Mouse (Mus musculus): Measurements from ENCODE around the gene Icam1. TPM values are rescaled to one million over a fixed set of nuclear protein-coding genes. Genes with fewer than 3 reads are reported as not detected.
A peak's percentile ranks its signal among the peaks of the same experiment; 100 is the strongest.

Icam1 gene
- polyA plus RNA-seq, 1 experiment from 2014 or later, result 18.6 TPM

GRCm38 (mm10) chr9:21032491-21032890 is 16.7 kb downstream of the Icam1 start:
- DNase-seq (ENCODE audit: low spot score), result no peak
- Histone ChIP-seq H3K4me1 (ENCODE audit: control insufficient read depth, insufficient read depth, low read length) (peaks cover 42% of the 10 kb centered on the region), H3K27ac (replicated peaks; ENCODE audit: low read depth, low read length) (no peak overlapping the region), H3K9me3 (ENCODE audit: control insufficient read depth, low read length) (no peaks in the 10 kb centered on the region), H3K4me3 (ENCODE audit: low read depth, low read length) (peak overlapping the region; percentile 52), H3K9ac (ENCODE audit: low read depth, low read length) (0 out of 2 replicates have a peak overlapping the region, but pooled peaks have one; percentile 45), H3K4me2 (ENCODE audit: low read depth, low read length) (peak overlapping the region; percentile 73), H3K36me3 (ENCODE audit: control insufficient read depth, insufficient read depth, low read length) (no peaks in the 10 kb centered on the region), H3K27me3 (replicated peaks; ENCODE audit: control insufficient read depth, insufficient read depth, low read length) (peaks cover 85% of the 10 kb centered on the region)
- ATAC-seq (ENCODE audit: low read depth), result no peak
- WGBS, result 1% methylated on average over 7 of the region's 7 CpGs

- Histone ChIP-seq H3K27ac (replicated peaks; ENCODE audit: low read depth, low read length) (no peak overlapping the region), H3K9ac (ENCODE audit: low read depth, low read length) (peak overlapping the region; percentile 53), H3K9me3 (ENCODE audit: control insufficient read depth, low read length) (no peaks in the 10 kb centered on the region), H3K4me2 (ENCODE audit: low read depth, low read length) (peak overlapping the region; percentile 73), H3K27me3 (replicated peaks; ENCODE audit: control insufficient read depth, insufficient read depth, low read length) (peaks cover 87% of the 10 kb centered on the region), H3K36me3 (ENCODE audit: control insufficient read depth, insufficient read depth, low read length) (no peaks in the 10 kb centered on the region), H3K4me3 (ENCODE audit: low read depth, low read length) (peak overlapping the region; percentile 52), H3K4me1 (ENCODE audit: control insufficient read depth, insufficient read depth, low read length) (peaks cover 47% of the 10 kb centered on the region)
- WGBS, result 2% methylated on average over 26 of the region's 34 CpGs
- peak; percentile 93 for DNase-seq (ENCODE audit: low spot score)
- ATAC-seq (ENCODE audit: low read depth), result peak; percentile 78
Measured at GRCm38 (mm10) chr9:21033136-21033535, 17.4 kb downstream of the Icam1 start.

- no peak overlapping the region for H3K4me3 ChIP-seq (ENCODE audit: low read depth, low read length)
- H3K36me3 ChIP-seq (ENCODE audit: control insufficient read depth, insufficient read depth, low read length), result no peaks in the 10 kb centered on the region
- H3K4me2 ChIP-seq (ENCODE audit: low read depth, low read length), result no peak overlapping the region
- no peak overlapping the region for H3K9ac ChIP-seq (ENCODE audit: low read depth, low read length)
- peaks cover 5% of the 10 kb centered on the region; the same call in 1 of the 2 replicates for H3K9me3 ChIP-seq (ENCODE audit: control insufficient read depth, low read length)
- H3K27ac ChIP-seq (replicated peaks; ENCODE audit: low read depth, low read length), result no peak overlapping the region
- H3K4me1 ChIP-seq (ENCODE audit: control insufficient read depth, insufficient read depth, low read length), result peaks cover 42% of the 10 kb centered on the region
- peaks cover 87% of the 10 kb centered on the region for H3K27me3 ChIP-seq (replicated peaks; ENCODE audit: control insufficient read depth, insufficient read depth, low read length)
- DNase-seq (ENCODE audit: low spot score) (no peak), ATAC-seq (ENCODE audit: low read depth) (no peak)
- 2% methylated on average over 17 of the region's 17 CpGs for WGBS
Measured at GRCm38 (mm10) chr9:21034481-21035085, 18.8 kb downstream of the Icam1 start.

- H3K4me1 ChIP-seq (ENCODE audit: control insufficient read depth, insufficient read depth, low read length), result peaks cover 32% of the 10 kb centered on the region
- no peak for ATAC-seq (ENCODE audit: low read depth)
- H3K36me3 ChIP-seq (ENCODE audit: control insufficient read depth, insufficient read depth, low read length), result no peaks in the 10 kb centered on the region
- H3K9me3 ChIP-seq (ENCODE audit: control insufficient read depth, low read length), result peaks cover 5% of the 10 kb centered on the region; the same call in 1 of the 2 replicates
- H3K4me3 ChIP-seq (ENCODE audit: low read depth, low read length), result no peak overlapping the region
- 22% methylated on average over 9 of the region's 9 CpGs for WGBS
- H3K27ac ChIP-seq (replicated peaks; ENCODE audit: low read depth, low read length), result no peak overlapping the region
- DNase-seq (ENCODE audit: low spot score), result no peak
- peaks cover 87% of the 10 kb centered on the region for H3K27me3 ChIP-seq (replicated peaks; ENCODE audit: control insufficient read depth, insufficient read depth, low read length)
- H3K9ac ChIP-seq (ENCODE audit: low read depth, low read length), result no peak overlapping the region
- H3K4me2 ChIP-seq (ENCODE audit: low read depth, low read length), result no peak overlapping the region
Measured at GRCm38 (mm10) chr9:21035586-21035985, 19.8 kb downstream of the Icam1 start.

GRCm38 (mm10) chr9:21036161-21036560 is 20.4 kb downstream of the Icam1 start:
- 9% methylated on average over 20 of the region's 20 CpGs for WGBS
- Histone ChIP-seq H3K27ac (replicated peaks; ENCODE audit: low read depth, low read length) (no peak overlapping the region), H3K27me3 (replicated peaks; ENCODE audit: control insufficient read depth, insufficient read depth, low read length) (peaks cover 87% of the 10 kb centered on the region), H3K9ac (ENCODE audit: low read depth, low read length) (no peak overlapping the region), H3K4me1 (ENCODE audit: control insufficient read depth, insufficient read depth, low read length) (peaks cover 32% of the 10 kb centered on the region), H3K4me3 (ENCODE audit: low read depth, low read length) (no peak overlapping the region), H3K4me2 (ENCODE audit: low read depth, low read length) (no peak overlapping the region), H3K36me3 (ENCODE audit: control insufficient read depth, insufficient read depth, low read length) (no peaks in the 10 kb centered on the region), H3K9me3 (ENCODE audit: control insufficient read depth, low read length) (peaks cover 5% of the 10 kb centered on the region; the same call in 1 of the 2 replicates)
- no peak for DNase-seq (ENCODE audit: low spot score)
- ATAC-seq (ENCODE audit: low read depth), result no peak

- 0 out of 2 replicates have a peak overlapping the region, but pooled peaks have one; percentile 4 for H3K4me3 ChIP-seq (ENCODE audit: low read depth, low read length)
- peaks cover 85% of the 10 kb centered on the region for H3K27me3 ChIP-seq (replicated peaks; ENCODE audit: control insufficient read depth, insufficient read depth, low read length)
- no peak overlapping the region for H3K9ac ChIP-seq (ENCODE audit: low read depth, low read length)
- H3K9me3 ChIP-seq (ENCODE audit: control insufficient read depth, low read length), result peaks cover 5% of the 10 kb centered on the region; the same call in 1 of the 2 replicates
- under 1% methylated on average over 20 of the region's 22 CpGs for WGBS
- no peaks in the 10 kb centered on the region for H3K36me3 ChIP-seq (ENCODE audit: control insufficient read depth, insufficient read depth, low read length)
- H3K4me2 ChIP-seq (ENCODE audit: low read depth, low read length), result peak overlapping the region; percentile 69
- no peak overlapping the region for H3K27ac ChIP-seq (replicated peaks; ENCODE audit: low read depth, low read length)
- DNase-seq (ENCODE audit: low spot score) (no peak), ATAC-seq (ENCODE audit: low read depth) (no peak)
- H3K4me1 ChIP-seq (ENCODE audit: control insufficient read depth, insufficient read depth, low read length), result peaks cover 31% of the 10 kb centered on the region
Measured at GRCm38 (mm10) chr9:21036666-21037065, 20.9 kb downstream of the Icam1 start.

- Histone ChIP-seq H3K4me2 (ENCODE audit: low read depth, low read length) (peak overlapping the region; percentile 69), H3K9me3 (ENCODE audit: control insufficient read depth, low read length) (peaks cover 5% of the 10 kb centered on the region; the same call in 1 of the 2 replicates), H3K36me3 (ENCODE audit: control insufficient read depth, insufficient read depth, low read length) (no peaks in the 10 kb centered on the region), H3K4me3 (ENCODE audit: low read depth, low read length) (peak overlapping the region; percentile 42), H3K27me3 (replicated peaks; ENCODE audit: control insufficient read depth, insufficient read depth, low read length) (peaks cover 77% of the 10 kb centered on the region), H3K27ac (replicated peaks; ENCODE audit: low read depth, low read length) (no peak overlapping the region), H3K9ac (ENCODE audit: low read depth, low read length) (peak overlapping the region; percentile 52), H3K4me1 (ENCODE audit: control insufficient read depth, insufficient read depth, low read length) (peaks cover 24% of the 10 kb centered on the region)
- ATAC-seq (ENCODE audit: low read depth) (peak; percentile 41; the same call in 1 of the 2 replicates), DNase-seq (ENCODE audit: low spot score) (no peak)
- 4% methylated on average over 26 of the region's 31 CpGs for WGBS
Measured at GRCm38 (mm10) chr9:21037481-21037891, 21.7 kb downstream of the Icam1 start.

- no peak overlapping the region for H3K27ac ChIP-seq (replicated peaks; ENCODE audit: low read depth, low read length)
- peaks cover 5% of the 10 kb centered on the region; the same call in 1 of the 2 replicates for H3K9me3 ChIP-seq (ENCODE audit: control insufficient read depth, low read length)
- H3K36me3 ChIP-seq (ENCODE audit: control insufficient read depth, insufficient read depth, low read length), result no peaks in the 10 kb centered on the region
- H3K27me3 ChIP-seq (replicated peaks; ENCODE audit: control insufficient read depth, insufficient read depth, low read length), result peaks cover 55% of the 10 kb centered on the region
- H3K4me1 ChIP-seq (ENCODE audit: control insufficient read depth, insufficient read depth, low read length), result peaks cover 13% of the 10 kb centered on the region
- H3K4me2 ChIP-seq (ENCODE audit: low read depth, low read length), result no peak overlapping the region
- H3K9ac ChIP-seq (ENCODE audit: low read depth, low read length), result no peak overlapping the region
- 64% methylated on average over 3 of the region's 3 CpGs for WGBS
- no peak for DNase-seq (ENCODE audit: low spot score)
- no peak overlapping the region for H3K4me3 ChIP-seq (ENCODE audit: low read depth, low read length)
- no peak for ATAC-seq (ENCODE audit: low read depth)
Measured at GRCm38 (mm10) chr9:21039779-21040178, 24.0 kb downstream of the Icam1 start.

- peaks cover 40% of the 10 kb centered on the region for H3K27me3 ChIP-seq (replicated peaks; ENCODE audit: control insufficient read depth, insufficient read depth, low read length)
- no peak overlapping the region for H3K4me3 ChIP-seq (ENCODE audit: low read depth, low read length)
- ATAC-seq (ENCODE audit: low read depth) (no peak), DNase-seq (ENCODE audit: low spot score) (no peak)
- H3K36me3 ChIP-seq (ENCODE audit: control insufficient read depth, insufficient read depth, low read length), result no peaks in the 10 kb centered on the region
- H3K4me1 ChIP-seq (ENCODE audit: control insufficient read depth, insufficient read depth, low read length), result peaks cover 13% of the 10 kb centered on the region
- no peak overlapping the region for H3K4me2 ChIP-seq (ENCODE audit: low read depth, low read length)
- 37% methylated on average over 4 of the region's 4 CpGs for WGBS
- peaks cover 5% of the 10 kb centered on the region; the same call in 1 of the 2 replicates for H3K9me3 ChIP-seq (ENCODE audit: control insufficient read depth, low read length)
- no peak overlapping the region for H3K27ac ChIP-seq (replicated peaks; ENCODE audit: low read depth, low read length)
- no peak overlapping the region for H3K9ac ChIP-seq (ENCODE audit: low read depth, low read length)
Measured at GRCm38 (mm10) chr9:21041308-21041707, 25.5 kb downstream of the Icam1 start.

All from embryonic facial prominence, embryonic 14.5 days (tissue).